Mouse (Mus musculus) lung, adult 2 months (tissue): Measurements from ENCODE around the gene Brap. TPM values are rescaled to one million over a fixed set of nuclear protein-coding genes. Genes with fewer than 3 reads are reported as not detected.
"Not testable (repeated sequence)": the region's sequence is repeated elsewhere in the genome, so short reads cannot be mapped to it uniquely, and the experiment has no call there.

Experiments
- DNase-seq: peaks from one replicate; pipeline ENCODE4 v3.0.0; 2022
- H3K4me1 ChIP-seq: fragments of 200-500 bp; 2 replicates; pipeline ENCODE4 v1.6.1; 2011; ENCODE audit warnings: low read length; ENCODE audit not compliant: control insufficient read depth, insufficient read depth
- H3K4me3 ChIP-seq: fragments of 200-500 bp; replicated peaks from 2 replicates; pipeline ENCODE3; 2011; ENCODE audit warnings: low read depth, mild to moderate bottlenecking, control low read depth, low read length; ENCODE audit errors: extremely low read depth
- CTCF ChIP-seq: fragments of 200-500 bp; IDR thresholded peaks from 2 replicates; pipeline ENCODE4 v1.5.1; 2011; ENCODE audit warnings: mild to moderate bottlenecking, low read length, control low read depth; ENCODE audit not compliant: insufficient read depth
- POLR2A ChIP-seq: fragments of 200-500 bp; IDR thresholded peaks from 2 replicates; pipeline ENCODE4 v1.6.1; 2011; ENCODE audit warnings: low read depth, mild to moderate bottlenecking, control low read depth, low read length, borderline replicate concordance; ENCODE audit errors: extremely low read depth
- WGBS: fragments of 180-500 bp; shearing (Covaris S2); methylation state at CpG from one replicate; pipeline ENCODE4 v1.1.7; 2018; 5-methylcytosine and 5-hydroxymethylcytosine counted together
- polyA plus RNA-seq: library from polyadenylated mRNA; depleted of rRNA; stranded (reverse); fragments of >200 nt; gene quantifications from 2 replicates; pipeline ENCODE4 v1.2.3, GENCODE M21; 2012

Gene Brap
- polyA plus RNA-seq, 1 experiment, result 30.6 TPM

DNA sequence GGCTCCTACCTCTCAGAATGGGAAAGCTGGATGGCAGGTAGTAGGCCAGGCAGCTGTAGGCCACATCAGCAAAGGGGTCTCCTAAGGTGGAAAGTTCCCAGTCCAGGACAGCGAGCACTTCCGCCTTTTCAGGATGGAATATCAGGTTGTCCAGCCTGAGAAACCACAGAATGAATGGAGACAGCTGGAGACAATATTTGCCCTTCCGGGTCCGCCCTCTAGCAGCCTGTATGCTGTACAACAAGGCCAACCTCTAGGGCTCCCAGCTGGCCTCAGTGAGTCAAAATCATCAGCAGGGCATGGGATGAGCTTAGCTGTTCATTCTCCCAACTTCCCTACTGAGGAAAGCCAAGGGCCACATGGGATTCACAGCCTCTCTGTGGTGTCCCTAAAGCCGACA, 25.7 kb upstream of the Brap start:
- DNase-seq, result no peak
- WGBS, result 89% methylated on average over 5 of the region's 5 CpGs
- TF ChIP-seq POLR2A (no peak), CTCF (no peak)
- H3K4me1 ChIP-seq, result no peaks in the 10 kb centered on the region
- H3K4me3 ChIP-seq, result no peak overlapping the region

- H3K4me3 ChIP-seq, result no peak overlapping the region
- DNase-seq, result no peak
- WGBS, result 73% methylated on average over 6 of the region's 6 CpGs
- no peaks in the 10 kb centered on the region for H3K4me1 ChIP-seq
- TF ChIP-seq CTCF (no peak), POLR2A (no peak)
Measured at GRCm38 (mm10) chr5:121637296-121637695, 23.1 kb upstream of the Brap start.

DNA sequence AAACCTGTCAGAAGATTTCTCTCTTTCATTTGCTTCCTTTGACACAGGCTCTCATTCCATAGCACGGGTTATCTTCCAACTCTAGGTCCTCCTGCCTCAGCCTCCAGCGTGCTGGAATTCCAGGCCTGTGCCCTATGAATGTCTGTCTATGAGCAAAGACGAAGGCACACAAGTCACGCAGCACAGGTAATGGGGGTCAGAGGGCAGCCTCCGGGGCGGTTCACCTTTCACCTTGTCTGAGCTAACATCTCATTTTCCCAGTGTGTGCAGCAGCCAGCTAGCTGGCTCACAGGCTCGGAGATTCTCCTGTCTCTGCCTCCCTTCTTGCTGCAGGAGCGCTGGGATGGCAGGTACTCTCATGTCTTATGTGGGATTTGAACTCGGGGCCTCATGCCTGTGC, 20.8 kb upstream of the Brap start:
- TF ChIP-seq CTCF, result no peak
- TF ChIP-seq POLR2A, result no peak
- 90% methylated on average over 9 of the region's 9 CpGs for WGBS
- DNase-seq, result no peak
- Histone ChIP-seq H3K4me3 (no peak overlapping the region), H3K4me1 (no peaks in the 10 kb centered on the region)

DNA sequence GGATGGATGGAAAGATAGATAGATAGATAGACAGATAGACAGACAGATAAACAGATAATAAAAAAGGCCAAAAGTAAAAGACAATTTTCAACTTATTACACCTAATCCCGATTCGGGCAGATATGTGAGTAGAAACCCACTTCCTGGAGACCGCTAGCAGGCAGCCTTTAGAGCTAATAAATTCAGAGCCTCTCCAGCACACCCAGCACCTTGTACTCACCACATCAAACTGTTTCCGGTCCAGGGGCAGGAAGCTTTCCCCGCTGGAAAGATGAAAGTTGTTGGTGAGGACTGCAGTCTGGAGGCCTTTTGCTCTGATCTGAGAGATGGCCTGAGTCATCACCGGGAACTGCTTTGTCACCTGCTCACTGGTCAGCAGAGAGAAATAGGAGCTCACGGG, 11.2 kb upstream of the Brap start:
- WGBS, result 70% methylated on average over 7 of the region's 7 CpGs
- no peaks in the 10 kb centered on the region for H3K4me1 ChIP-seq
- TF ChIP-seq CTCF, result no peak
- no peak for TF ChIP-seq POLR2A
- DNase-seq, result no peak
- H3K4me3 ChIP-seq, result no peak overlapping the region

GRCm38 (mm10) chr5:121654526-121654925, 5.8 kb upstream of the Brap start:
- WGBS, result 80% methylated on average over 4 of the region's 4 CpGs
- DNase-seq, result no peak
- H3K4me3 ChIP-seq, result no peak overlapping the region
- H3K4me1 ChIP-seq, result peaks cover under 1% of the 10 kb centered on the region; the same call in 1 of the 2 replicates
- TF ChIP-seq POLR2A, result no peak
- no peak for TF ChIP-seq CTCF

DNA sequence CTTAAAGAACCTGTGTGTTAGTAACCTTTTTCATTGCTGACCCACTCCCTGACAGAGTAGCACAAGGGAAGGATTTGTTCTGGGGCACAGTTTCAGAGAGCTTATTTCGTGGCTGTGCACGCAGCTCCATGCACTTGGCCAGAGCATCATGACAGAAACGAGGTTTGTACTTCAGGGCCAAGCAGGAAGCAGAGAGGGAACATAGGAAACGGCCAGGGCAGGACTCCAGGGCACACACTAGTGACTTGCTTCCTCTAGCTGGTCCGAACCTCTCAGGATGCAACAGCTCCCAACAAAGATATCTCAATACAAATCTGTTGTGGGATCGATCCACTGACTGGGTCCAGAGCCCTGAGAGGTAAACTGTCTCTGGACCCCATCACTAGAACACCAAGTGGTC, 3.5 kb upstream of the Brap start:
- DNase-seq, result peak; percentile 13
- 40% methylated on average over 6 of the region's 6 CpGs for WGBS

DNA sequence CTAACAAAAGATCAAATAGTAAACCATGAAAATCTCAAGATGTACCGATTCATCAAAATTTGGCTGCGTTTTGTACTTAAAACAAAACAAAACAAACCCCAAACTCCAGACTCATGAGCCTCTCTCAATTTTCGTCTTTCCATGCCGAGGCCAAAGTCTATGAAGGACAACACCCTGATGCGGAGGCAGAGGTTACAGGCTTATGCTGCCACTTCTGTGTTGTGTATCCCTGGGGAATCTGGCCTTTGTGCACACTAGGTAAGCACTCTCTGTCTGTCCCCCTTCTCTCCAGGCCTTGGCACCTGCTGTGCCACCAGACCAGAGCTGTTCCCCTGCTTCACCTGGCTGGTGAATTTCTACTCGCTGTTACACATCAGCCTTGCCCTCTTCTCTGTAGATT, 2.7 kb upstream of the Brap start:
- H3K4me1 ChIP-seq, result peaks cover 10% of the 10 kb centered on the region
- H3K4me3 ChIP-seq, DNase-seq: not testable (repeated sequence)
- WGBS, result 90% methylated on average over 6 of the region's 6 CpGs

More for the DNA sequence above, 3.5 kb upstream of the Brap start:
- peaks cover 10% of the 10 kb centered on the region for H3K4me1 ChIP-seq
- H3K4me3 ChIP-seq, result not testable (repeated sequence)

DNA sequence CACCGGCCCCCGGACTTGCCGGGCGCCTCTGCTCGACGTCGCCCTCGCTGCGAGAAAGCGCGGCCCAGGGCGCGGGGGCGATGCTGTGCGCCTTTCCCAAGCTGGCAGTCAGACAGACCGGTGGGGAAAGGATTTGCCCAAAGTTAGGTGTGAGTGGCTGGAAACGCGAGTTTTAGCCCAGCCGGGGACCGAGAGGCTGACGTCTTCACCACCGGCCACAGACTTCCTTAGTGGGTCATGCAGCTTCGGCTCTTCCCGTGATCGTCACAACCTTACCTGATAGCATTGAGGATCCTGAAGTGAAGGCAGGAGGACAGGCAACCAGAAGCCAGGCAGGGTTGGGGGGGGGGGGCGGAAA, 513 bp downstream of the Brap start:
- peaks cover 10% of the 10 kb centered on the region for H3K4me1 ChIP-seq
- peak overlapping the region; percentile 97 for H3K4me3 ChIP-seq
- no peak for DNase-seq
- WGBS, result 1% methylated on average over 26 of the region's 26 CpGs
- TF ChIP-seq CTCF (no peak), POLR2A (no peak)

- TF ChIP-seq POLR2A (no peak), CTCF (no peak)
- H3K4me3 ChIP-seq, result peak overlapping the region; percentile 97
- DNase-seq, result no peak
- peaks cover 10% of the 10 kb centered on the region for H3K4me1 ChIP-seq
- 80% methylated on average over 5 of the region's 5 CpGs for WGBS
Measured at GRCm38 (mm10) chr5:121661494-121661893, 1.1 kb downstream of the Brap start.

DNA sequence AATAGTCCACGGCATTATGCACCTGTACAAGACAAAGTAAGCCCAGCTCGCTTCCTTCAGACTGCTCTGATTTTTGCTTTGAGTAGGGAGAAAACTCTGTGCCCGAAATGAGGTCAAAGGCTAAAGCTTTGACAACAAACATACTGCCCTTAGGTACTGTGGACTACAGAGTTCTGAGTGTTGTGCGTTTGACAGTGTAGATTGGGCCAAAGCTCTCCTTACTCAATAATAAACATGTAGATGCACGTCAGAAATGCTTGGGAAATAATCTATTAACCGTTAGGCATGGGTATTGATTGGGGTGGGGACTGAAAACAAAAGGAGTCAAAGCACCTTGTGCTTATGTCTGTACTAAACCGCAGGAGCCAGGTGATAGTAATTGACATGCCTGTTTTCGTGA, 3.1 kb downstream of the Brap start:
- TF ChIP-seq CTCF, result no peak
- no peak for TF ChIP-seq POLR2A
- 85% methylated on average over 8 of the region's 8 CpGs for WGBS
- no peak for DNase-seq
- no peak overlapping the region for H3K4me3 ChIP-seq
- peaks cover 10% of the 10 kb centered on the region for H3K4me1 ChIP-seq

- DNase-seq, result no peak
- Histone ChIP-seq H3K4me3 (no peak overlapping the region), H3K4me1 (peaks cover 10% of the 10 kb centered on the region)
- WGBS, result 85% methylated on average over 6 of the region's 6 CpGs
- TF ChIP-seq CTCF (no peak), POLR2A (no peak)
Measured at GRCm38 (mm10) chr5:121664078-121664477, 3.7 kb downstream of the Brap start.
